Mouse (Mus musculus) brown adipose tissue, adult 24 weeks (tissue): ENCODE data around the gene Sptbn1. TPM values are rescaled to one million over a fixed set of nuclear protein-coding genes. Genes with fewer than 3 reads are reported as not detected.

Source experiments
- H3K27ac ChIP-seq: fragments of 200-500 bp; replicated peaks from 2 replicates; pipeline ENCODE4 v1.5.1; 2012; ENCODE audit warnings: low read depth, mild to moderate bottlenecking, low read length
- H3K4me1 ChIP-seq: fragments of 200-500 bp; 2 replicates; pipeline ENCODE4 v1.6.1; 2012; ENCODE audit warnings: low read length, mixed read lengths; ENCODE audit not compliant: control insufficient read depth, insufficient read depth, insufficient read length
- H3K4me3 ChIP-seq: fragments of 200-500 bp; 2 replicates; pipeline ENCODE4 v1.5.1; 2012; ENCODE audit warnings: low read depth, mild to moderate bottlenecking, low read length, moderate library complexity; ENCODE audit not compliant: insufficient read depth
- polyA plus RNA-seq: library from polyadenylated mRNA; stranded (reverse); fragments of >200 nt; gene quantifications from 2 replicates; pipeline ENCODE4 v1.2.4, GENCODE M21; 2012; ENCODE audit not compliant: missing spikeins, insufficient read depth, insufficient read length

Sptbn1 gene
- polyA plus RNA-seq = 199 and 225 TPM in 2 replicates

GRCm38 (mm10) chr11:30267892-30268647, at the start of gene Sptbn1:
Gene Sptbn1, minus strand, starts transcription at chr11:30268175.
- Histone ChIP-seq H3K4me3 (peak within 1 kb of the TSS; percentile 97), H3K4me1 (0 out of 2 replicates have a peak, but pooled peaks cover 2% of the 10 kb centered on the region), H3K27ac (peak within 1 kb of the TSS; percentile 97)

DNA sequence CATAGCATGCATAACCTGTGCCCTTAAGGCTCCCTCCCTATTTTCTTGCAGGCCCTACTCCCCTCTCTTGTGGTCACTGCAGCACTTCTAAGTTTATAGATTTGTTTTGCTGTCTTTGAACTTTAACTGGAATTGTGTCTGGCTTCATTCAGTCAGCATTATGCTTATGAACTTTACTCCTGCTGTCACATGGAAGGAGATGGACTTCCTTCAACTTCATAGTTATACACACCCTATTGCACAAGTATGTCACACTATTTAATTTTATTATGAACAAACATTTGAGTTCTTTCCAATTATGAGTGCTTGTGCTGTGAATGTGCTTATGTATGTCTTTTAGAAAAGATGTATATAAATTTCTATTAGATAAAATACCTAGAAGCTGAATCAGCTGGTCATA, 26.3 kb upstream of the Sptbn1 start:
- H3K4me3 ChIP-seq = no peak overlapping the region
- no peak overlapping the region for H3K27ac ChIP-seq
- H3K4me1 ChIP-seq = peaks cover 34% of the 10 kb centered on the region; the same call in 1 of the 2 replicates

DNA sequence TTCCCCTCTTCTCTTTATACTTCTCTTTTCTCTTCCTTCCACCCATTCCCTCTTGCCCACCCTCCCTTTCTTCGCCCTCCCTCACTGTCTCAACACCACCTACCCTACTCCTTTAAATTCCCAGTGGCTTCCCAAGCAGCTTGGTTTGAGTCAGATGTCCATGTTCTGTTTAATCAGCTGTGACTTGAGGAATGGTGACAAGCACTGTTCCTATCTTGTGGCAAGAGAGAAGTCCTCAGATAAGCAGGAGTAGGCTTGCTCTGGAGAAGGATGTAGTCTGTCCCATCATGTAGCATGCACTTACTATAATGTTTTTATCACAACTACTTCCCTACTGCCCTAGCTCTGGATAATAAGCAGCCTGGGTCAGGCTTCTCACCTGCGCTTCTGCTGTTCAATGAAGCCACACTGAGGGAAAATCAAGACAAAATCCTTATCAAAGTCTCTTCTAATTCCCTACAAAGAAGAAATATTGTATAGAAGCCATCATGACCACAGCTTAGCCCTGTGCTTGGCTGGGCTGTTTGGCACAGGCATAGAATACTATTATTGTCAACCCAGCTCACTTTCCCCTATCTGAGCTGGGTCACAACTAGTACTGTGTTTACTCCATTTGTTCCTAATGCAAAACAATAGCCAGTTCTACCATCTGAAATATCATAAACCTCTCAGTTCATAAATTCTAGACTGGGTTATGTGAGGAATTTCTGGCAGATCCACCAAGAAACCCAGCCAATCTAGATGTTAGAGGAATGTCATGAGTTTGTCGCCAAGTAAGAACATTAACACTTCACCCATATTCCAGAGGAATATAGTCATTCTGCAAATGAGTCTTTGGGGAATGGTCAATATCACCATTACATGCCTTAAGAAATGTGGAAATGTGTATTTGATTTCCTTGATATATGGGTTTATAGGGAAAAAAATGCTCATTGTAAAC, 24.5 kb upstream of the Sptbn1 start:
- H3K4me1 ChIP-seq = peaks cover 43% of the 10 kb centered on the region; the same call in 1 of the 2 replicates
- H3K27ac ChIP-seq = peak overlapping the region; percentile 99
- H3K4me3 ChIP-seq = no peak overlapping the region

- H3K27ac ChIP-seq = peak overlapping the region; percentile 99
- 0 out of 2 replicates have a peak overlapping the region, but pooled peaks have one; percentile 6 for H3K4me3 ChIP-seq
- peaks cover 43% of the 10 kb centered on the region; the same call in 1 of the 2 replicates for H3K4me1 ChIP-seq
These were observed 23.2 kb upstream of the Sptbn1 start for GRCm38 (mm10) chr11:30291155-30291554.

- peak overlapping the region; percentile 8; the same call in 1 of the 2 replicates for H3K4me3 ChIP-seq
- H3K27ac ChIP-seq = peak overlapping the region; percentile 99
These were observed 21.8 kb upstream of the Sptbn1 start for GRCm38 (mm10) chr11:30289470-30290431.

GRCm38 (mm10) chr11:30288075-30288474, 20.1 kb upstream of the Sptbn1 start:
- Histone ChIP-seq H3K4me1 (peaks cover 36% of the 10 kb centered on the region), H3K4me3 (no peak overlapping the region), H3K27ac (peak overlapping the region; percentile 54; the same call in 1 of the 2 replicates)

More at GRCm38 (mm10) chr11:30289470-30290431, 21.8 kb upstream of the Sptbn1 start:
- H3K4me1 ChIP-seq = peaks cover 37% of the 10 kb centered on the region; the same call in 1 of the 2 replicates

GRCm38 (mm10) chr11:30283710-30284109, 15.7 kb upstream of the Sptbn1 start:
- Histone ChIP-seq H3K4me1 (peaks cover 20% of the 10 kb centered on the region), H3K27ac (peak overlapping the region; percentile 79)

DNA sequence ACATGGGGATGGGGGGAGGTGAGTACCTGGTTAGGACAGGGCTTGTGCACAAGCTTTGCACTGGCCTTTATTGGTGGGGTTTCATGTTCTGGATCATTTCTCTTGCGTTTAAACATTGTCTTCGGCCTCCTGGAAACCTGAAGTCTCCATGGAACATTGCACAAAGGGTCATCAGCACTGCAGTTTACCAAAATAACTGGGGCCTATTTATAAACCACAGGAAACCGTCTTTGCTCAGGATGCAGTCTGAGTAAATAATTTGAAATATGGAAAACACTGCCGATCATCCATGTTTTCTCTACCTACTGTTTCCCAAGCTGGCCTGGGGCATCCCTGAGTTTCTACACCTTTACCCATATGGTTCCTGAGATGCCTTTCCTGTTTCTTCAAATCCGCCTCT, 13.1 kb upstream of the Sptbn1 start:
- Histone ChIP-seq H3K4me1 (peaks cover 15% of the 10 kb centered on the region), H3K27ac (peak overlapping the region; percentile 98)

More at GRCm38 (mm10) chr11:30283710-30284109, 15.7 kb upstream of the Sptbn1 start:
- H3K4me3 ChIP-seq = no peak overlapping the region

GRCm38 (mm10) chr11:30279278-30279677, 11.3 kb upstream of the Sptbn1 start:
- Histone ChIP-seq H3K27ac (peak overlapping the region; percentile 94), H3K4me3 (no peak overlapping the region), H3K4me1 (peaks cover 15% of the 10 kb centered on the region)

More for the DNA sequence above, 13.1 kb upstream of the Sptbn1 start:
- H3K4me3 ChIP-seq = no peak overlapping the region

DNA sequence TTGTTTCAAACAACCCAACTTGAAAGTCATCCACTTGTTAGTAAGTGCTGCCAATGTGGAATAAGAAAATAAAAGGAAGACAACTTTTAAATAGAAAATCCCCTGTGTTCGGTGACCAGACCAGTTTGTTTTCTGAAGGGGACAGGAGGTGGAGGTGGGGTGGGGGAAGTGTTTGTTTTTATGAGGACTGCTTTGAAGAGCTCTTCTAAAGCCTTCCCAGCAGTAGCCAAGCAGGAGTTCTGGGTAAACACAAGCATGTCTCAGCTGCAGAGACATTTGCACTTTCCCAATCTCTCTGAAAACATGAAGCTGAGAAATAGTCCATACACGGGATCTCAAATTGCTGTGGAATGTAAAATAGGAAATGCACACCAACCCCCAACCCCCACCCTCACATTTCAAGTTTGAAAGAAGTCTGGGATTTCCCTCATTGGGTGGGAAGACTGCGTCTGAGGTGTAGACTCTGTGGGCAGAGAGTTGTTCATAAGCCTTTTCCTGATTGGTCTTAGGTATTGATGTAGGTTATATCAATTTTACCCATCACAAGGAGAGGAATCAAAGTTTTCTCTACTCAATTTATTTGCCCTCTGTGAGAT, 7.6 kb upstream of the Sptbn1 start:
- no peak overlapping the region for H3K27ac ChIP-seq
- no peak overlapping the region for H3K4me3 ChIP-seq
- no peaks in the 10 kb centered on the region for H3K4me1 ChIP-seq

DNA sequence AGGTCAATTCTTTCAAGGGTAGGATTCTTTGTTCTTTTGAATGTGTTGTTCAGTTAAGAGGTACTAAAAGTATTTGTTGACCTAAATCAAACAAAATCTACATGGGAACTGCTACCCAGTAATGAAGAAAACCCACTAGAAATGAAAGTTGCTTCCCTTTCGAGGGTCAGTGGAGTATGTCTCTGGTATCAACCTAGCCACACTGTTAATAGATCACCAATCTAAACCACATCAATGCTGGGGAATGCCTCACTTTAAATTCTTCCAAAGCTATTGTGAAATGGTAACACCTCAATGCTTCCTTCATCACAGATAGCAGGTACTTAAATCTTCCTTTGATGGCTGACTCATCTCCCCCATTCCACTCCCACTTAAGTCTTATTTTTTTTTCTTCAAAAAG, 1.5 kb upstream of the Sptbn1 start:
- Histone ChIP-seq H3K4me1 (0 out of 2 replicates have a peak, but pooled peaks cover 2% of the 10 kb centered on the region), H3K27ac (peak overlapping the region; percentile 95), H3K4me3 (no peak overlapping the region; the same call in 1 of the 2 replicates)

- Histone ChIP-seq H3K27ac (peak overlapping the region; percentile 95), H3K4me1 (0 out of 2 replicates have a peak, but pooled peaks cover 2% of the 10 kb centered on the region), H3K4me3 (peak overlapping the region; percentile 97)
These were observed 837 bp upstream of the Sptbn1 start for GRCm38 (mm10) chr11:30268648-30269375.
